Mouse (Mus musculus) embryonic facial prominence, embryonic 11.5 days (tissue): Measurements from ENCODE around the gene Slc12a5. TPM values are rescaled to one million over a fixed set of nuclear protein-coding genes. Genes with fewer than 3 reads are reported as not detected.
A peak's percentile ranks its signal among the peaks of the same experiment; 100 is the strongest.

Experiments
- ATAC-seq: fragments of 200-750 bp; cut with Nextera tagmentation; replicated peaks from 2 replicates; pipeline ENCODE4 v1.8.0; 2017; ENCODE audit warnings: low read depth; ENCODE audit not compliant: insufficient number of reproducible peaks, low FRiP score, low TSS enrichment
- DNase-seq: peaks from one replicate; pipeline ENCODE4 v3.0.0-alpha.2; 2015; ENCODE audit warnings: low spot score
- H3K27ac ChIP-seq: fragments of 300-500 bp; sonication (generic); replicated peaks from 2 replicates; pipeline ENCODE4 v1.5.1; 2014; ENCODE audit warnings: mild to moderate bottlenecking, low read depth, low read length, control low read depth
- H3K27me3 ChIP-seq: fragments of 300-500 bp; sonication (generic); 2 replicates; pipeline ENCODE4 v1.6.1; 2014; ENCODE audit warnings: mild to moderate bottlenecking, low read length, moderate library complexity, mixed read lengths; ENCODE audit not compliant: control insufficient read depth, insufficient read depth
- H3K36me3 ChIP-seq: fragments of 300-500 bp; sonication (generic); replicated peaks from 2 replicates; pipeline ENCODE4 v1.6.1; 2014; ENCODE audit warnings: low read depth, mild to moderate bottlenecking, low read length, moderate library complexity, mixed read lengths; ENCODE audit not compliant: control insufficient read depth, insufficient read depth
- H3K4me1 ChIP-seq: fragments of 300-500 bp; sonication (generic); 2 replicates; pipeline ENCODE4 v1.6.1; 2014; ENCODE audit warnings: low read length, mixed read lengths; ENCODE audit not compliant: control insufficient read depth, insufficient read depth
- H3K4me2 ChIP-seq: fragments of 300-500 bp; sonication (generic); 2 replicates; pipeline ENCODE4 v1.6.1; 2014; ENCODE audit warnings: low read depth, mild to moderate bottlenecking, control low read depth, low read length, moderate library complexity
- H3K4me3 ChIP-seq: fragments of 300-500 bp; sonication (generic); 2 replicates; pipeline ENCODE4 v1.5.1; 2014; ENCODE audit warnings: low read depth, low read length, control low read depth
- H3K9ac ChIP-seq: fragments of 300-500 bp; sonication (generic); replicated peaks from 2 replicates; pipeline ENCODE4 v1.6.1; 2014; ENCODE audit warnings: mild to moderate bottlenecking, control low read depth, low read length
- H3K9me3 ChIP-seq: fragments of 300-500 bp; sonication (generic); replicated peaks from 2 replicates; pipeline ENCODE4 v1.6.1; 2016; ENCODE audit warnings: mild to moderate bottlenecking, low read length, inconsistent platforms, mixed read lengths; ENCODE audit not compliant: control insufficient read depth
- WGBS: fragments of 180-500 bp; shearing (Covaris S2); extraction: QIAGEN DNeasy Blood & Tissue Kit; methylation state at CpG from one replicate; pipeline ENCODE4 v1.1.7; 2014; 5-methylcytosine and 5-hydroxymethylcytosine counted together
- polyA plus RNA-seq: library from polyadenylated mRNA; unstranded; fragments of >200 nt; fragmentation: Nextera tagmentation; extraction: Ambion mirVana; gene quantifications from 2 replicates; pipeline ENCODE4 v1.2.1, GENCODE M21; 2014

Slc12a5 gene
- polyA plus RNA-seq, 1 experiment from 2014 or later, result 0.94 TPM

GRCm38 (mm10) chr2:165020490-165020889 lies 59.9 kb downstream of the Slc12a5 start:
- H3K4me3 ChIP-seq, result no peak overlapping the region
- no peaks in the 10 kb centered on the region for H3K4me1 ChIP-seq
- H3K4me2 ChIP-seq, result no peak overlapping the region
- H3K9ac ChIP-seq, result no peak overlapping the region
- no peaks in the 10 kb centered on the region for H3K9me3 ChIP-seq
- 95% methylated on average over 3 of the region's 3 CpGs for WGBS
- DNase-seq (no peak), ATAC-seq (no peak)
- no peaks in the 10 kb centered on the region for H3K36me3 ChIP-seq
- no peak overlapping the region for H3K27ac ChIP-seq
- no peaks in the 10 kb centered on the region for H3K27me3 ChIP-seq

DNA sequence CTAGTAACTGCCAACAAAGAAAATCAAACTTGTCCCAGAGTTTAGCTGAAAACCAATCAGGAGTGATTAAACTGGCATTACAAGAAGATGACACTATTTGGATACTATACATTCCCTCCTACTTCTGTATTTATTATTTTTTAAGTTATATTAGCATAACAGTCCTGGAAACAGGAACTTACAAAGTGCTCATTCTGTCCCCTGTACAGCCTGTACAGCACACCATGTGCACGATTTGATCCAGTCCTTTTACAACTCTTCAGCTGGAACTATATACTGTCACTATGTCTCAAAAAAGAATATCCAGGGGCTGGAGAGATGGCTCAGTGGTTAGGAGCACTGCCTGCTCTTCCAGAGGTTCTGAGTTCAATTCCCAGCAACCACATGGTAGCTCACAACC lies 66.6 kb downstream of the Slc12a5 start:
- H3K9ac ChIP-seq, result no peak overlapping the region
- no peak for DNase-seq
- H3K27me3 ChIP-seq, result no peaks in the 10 kb centered on the region
- no peak overlapping the region for H3K4me2 ChIP-seq
- no peak for ATAC-seq
- H3K4me1 ChIP-seq, result no peaks in the 10 kb centered on the region
- H3K4me3 ChIP-seq, result no peak overlapping the region
- 83% methylated on average over 1 of the region's 1 CpGs for WGBS
- no peaks in the 10 kb centered on the region for H3K36me3 ChIP-seq
- no peaks in the 10 kb centered on the region for H3K9me3 ChIP-seq
- no peak overlapping the region for H3K27ac ChIP-seq

- DNase-seq (no peak), ATAC-seq (no peak)
- no peaks in the 10 kb centered on the region for H3K9me3 ChIP-seq
- no peaks in the 10 kb centered on the region for H3K4me1 ChIP-seq
- H3K9ac ChIP-seq, result no peak overlapping the region
- no peak overlapping the region for H3K4me3 ChIP-seq
- H3K4me2 ChIP-seq, result no peak overlapping the region
- no peak overlapping the region for H3K27ac ChIP-seq
- H3K36me3 ChIP-seq, result no peaks in the 10 kb centered on the region
- no peaks in the 10 kb centered on the region for H3K27me3 ChIP-seq
- 57% methylated on average over 3 of the region's 3 CpGs for WGBS
Observed at GRCm38 (mm10) chr2:165032533-165032932, 71.9 kb downstream of the Slc12a5 start.

DNA sequence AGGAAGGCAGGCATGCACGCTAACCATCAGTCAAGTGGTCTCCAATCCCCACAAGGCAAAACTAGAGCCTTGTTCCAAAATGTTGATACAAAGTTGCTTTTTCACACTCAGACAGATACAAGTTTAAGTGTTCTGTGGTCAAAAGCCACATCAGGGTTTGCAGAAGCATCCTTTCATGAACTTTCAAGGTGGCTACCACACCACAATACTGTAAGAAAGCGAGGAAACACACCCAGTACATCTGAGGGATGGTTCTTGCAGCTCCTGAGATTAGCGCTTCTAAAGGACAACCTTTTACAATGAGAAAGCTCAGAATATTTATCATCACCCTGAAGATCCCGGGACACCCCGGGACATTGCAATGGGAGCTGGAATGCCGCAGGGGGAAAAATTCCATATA lies 72.7 kb downstream of the Slc12a5 start:
- peak overlapping the region; percentile 80 for H3K4me2 ChIP-seq
- DNase-seq, result no peak
- H3K4me1 ChIP-seq, result no peaks in the 10 kb centered on the region
- peak overlapping the region; percentile 98 for H3K4me3 ChIP-seq
- H3K9ac ChIP-seq, result peak overlapping the region; percentile 99; the same call in 1 of the 2 replicates
- no peaks in the 10 kb centered on the region for H3K36me3 ChIP-seq
- ATAC-seq, result no peak
- no peaks in the 10 kb centered on the region for H3K9me3 ChIP-seq
- H3K27me3 ChIP-seq, result no peaks in the 10 kb centered on the region
- 49% methylated on average over 6 of the region's 6 CpGs for WGBS
- no peak overlapping the region for H3K27ac ChIP-seq

- H3K9me3 ChIP-seq, result no peaks in the 10 kb centered on the region
- H3K4me1 ChIP-seq, result no peaks in the 10 kb centered on the region
- no peaks in the 10 kb centered on the region for H3K36me3 ChIP-seq
- ATAC-seq, result peak; percentile 95
- WGBS, result under 1% methylated on average over 99 of the region's 111 CpGs
- peak within 1 kb of the TSS; percentile 99 for H3K9ac ChIP-seq
- peak within 1 kb of the TSS; percentile 98 for H3K4me3 ChIP-seq
- H3K4me2 ChIP-seq, result peak within 1 kb of the TSS; percentile 80
- peak within 1 kb of the TSS; percentile 66 for H3K27ac ChIP-seq
- no peaks in the 10 kb centered on the region for H3K27me3 ChIP-seq
- DNase-seq, result peak; percentile 99
Observed at GRCm38 (mm10) chr2:165034131-165035057, 73.8 kb downstream of the Slc12a5 start, which contains the start of gene Ncoa5. TSS of gene Ncoa5 (minus strand) at chr2:165034867.

- DNase-seq (no peak), ATAC-seq (no peak)
- Histone ChIP-seq H3K9ac (no peak overlapping the region), H3K9me3 (no peaks in the 10 kb centered on the region), H3K27ac (no peak overlapping the region; the same call in 1 of the 2 replicates), H3K27me3 (no peaks in the 10 kb centered on the region), H3K4me1 (no peaks in the 10 kb centered on the region), H3K36me3 (no peaks in the 10 kb centered on the region), H3K4me3 (no peak overlapping the region; the same call in 1 of the 2 replicates), H3K4me2 (no peak overlapping the region)
- WGBS, result 38% methylated on average over 5 of the region's 5 CpGs
Observed at GRCm38 (mm10) chr2:165035058-165035431, 74.4 kb downstream of the Slc12a5 start.

- H3K4me1 ChIP-seq, result no peaks in the 10 kb centered on the region
- no peak overlapping the region for H3K27ac ChIP-seq
- no peak overlapping the region for H3K4me3 ChIP-seq
- no peaks in the 10 kb centered on the region for H3K9me3 ChIP-seq
- DNase-seq, result no peak
- H3K36me3 ChIP-seq, result no peaks in the 10 kb centered on the region
- 65% methylated on average over 4 of the region's 4 CpGs for WGBS
- H3K9ac ChIP-seq, result no peak overlapping the region
- ATAC-seq, result no peak
- H3K27me3 ChIP-seq, result no peaks in the 10 kb centered on the region
- no peak overlapping the region for H3K4me2 ChIP-seq
Observed at GRCm38 (mm10) chr2:165037415-165037814, 76.8 kb downstream of the Slc12a5 start.

GRCm38 (mm10) chr2:165042126-165042525 lies 81.5 kb downstream of the Slc12a5 start:
- Histone ChIP-seq H3K4me1 (no peaks in the 10 kb centered on the region), H3K36me3 (no peaks in the 10 kb centered on the region), H3K9me3 (no peaks in the 10 kb centered on the region), H3K4me3 (no peak overlapping the region), H3K27me3 (no peaks in the 10 kb centered on the region), H3K4me2 (no peak overlapping the region), H3K9ac (no peak overlapping the region), H3K27ac (no peak overlapping the region)
- DNase-seq, result no peak
- 70% methylated on average over 5 of the region's 5 CpGs for WGBS
- ATAC-seq, result no peak
